In genomic region chr5:122510651-122511157, GRCm38 (mm10) we compare ENCODE assay signal across 8 mouse cellular contexts.
DNase-seq lines count a peak whose midpoint lies in the region; ATAC-seq lines count a peak whose summit lies in the region.

No protein-coding gene starts in this region.

- no peak for DNase-seq in frontal cortex, postnatal 36 days (ENCODE audit: low spot score in 2 of 2)
- DNase-seq in R1 (ENCODE audit: low read depth, low spot score), result peak; percentile 36
- peak; percentile 99 for DNase-seq in heart, adult 11 months
- peak; percentile 69 for DNase-seq in kidney, postnatal 10 days
- DNase-seq in spleen, postnatal 36 days (ENCODE audit: low spot score in 2 of 2), result no peak
- no peak for DNase-seq in right cerebral cortex, postnatal 36 days (ENCODE audit: low spot score in 2 of 2)
- no peak for DNase-seq in thymus, postnatal 10 days (ENCODE audit: low spot score in 2 of 2)

- ATAC-seq in frontal cortex, adult (ENCODE audit: low TSS enrichment), result peak; percentile 78

Comparison
In these comparisons a context has a peak if more than half of its experiments do, and no peak if none do; other contexts are left out.
1. DNase-seq: peak in R1 (single experiment), heart, adult 11 months (single experiment) and kidney, postnatal 10 days (single experiment); none in frontal cortex, postnatal 36 days (0 of 2), spleen, postnatal 36 days (0 of 2), right cerebral cortex, postnatal 36 days (0 of 2) and thymus, postnatal 10 days (0 of 2).